Mouse (Mus musculus) kidney, postnatal 0 days (tissue): ENCODE measurements around the gene Rtel1. TPM values are rescaled to one million over a fixed set of nuclear protein-coding genes. Genes with fewer than 3 reads are reported as not detected.

Experiments used
- ATAC-seq: fragments of 200-750 bp; cut with Nextera tagmentation; replicated peaks from 2 replicates; pipeline ENCODE4 v1.8.0; 2017; ENCODE audit warnings: low read depth, moderate number of reproducible peaks, moderate TSS enrichment, moderate library complexity; ENCODE audit not compliant: low FRiP score
- DNase-seq: peaks from one replicate; pipeline ENCODE4 v3.0.0-alpha.2; 2016; ENCODE audit warnings: low spot score
- H3K27ac ChIP-seq: fragments of 300-500 bp; sonication (generic); 2 replicates; pipeline ENCODE4 v1.5.1; 2014; ENCODE audit warnings: mild to moderate bottlenecking
- H3K27me3 ChIP-seq: fragments of 300-500 bp; sonication (generic); 2 replicates; pipeline ENCODE4 v1.6.1; 2014; ENCODE audit warnings: low read length, mixed read lengths; ENCODE audit not compliant: insufficient read depth
- H3K36me3 ChIP-seq: fragments of 300-500 bp; sonication (generic); 2 replicates; pipeline ENCODE4 v1.6.1; 2014; ENCODE audit warnings: low read length, mixed read lengths; ENCODE audit not compliant: insufficient read depth
- H3K4me1 ChIP-seq: fragments of 300-500 bp; sonication (generic); replicated peaks from 2 replicates; pipeline ENCODE4 v1.6.1; 2014; ENCODE audit warnings: antibody characterized with exemption, low read length, mixed read lengths; ENCODE audit not compliant: insufficient read depth
- H3K4me2 ChIP-seq: fragments of 300-500 bp; sonication (generic); 2 replicates; pipeline ENCODE4 v1.6.1; 2014; ENCODE audit warnings: mild to moderate bottlenecking, low read length, moderate library complexity, mixed read lengths
- H3K4me3 ChIP-seq: fragments of 300-500 bp; sonication (generic); replicated peaks from 2 replicates; pipeline ENCODE4 v1.5.1; 2014; ENCODE audit warnings: low read depth, low read length
- H3K9ac ChIP-seq: fragments of 300-500 bp; sonication (generic); 2 replicates; pipeline ENCODE4 v1.6.1; 2014; ENCODE audit warnings: low read depth, low read length
- H3K9me3 ChIP-seq: fragments of 300-500 bp; sonication (generic); replicated peaks from 2 replicates; pipeline ENCODE4 v1.6.1; 2016; ENCODE audit warnings: low read length, inconsistent platforms, mixed read lengths
- CTCF ChIP-seq: IDR thresholded peaks from 2 replicates; pipeline ENCODE4 v1.5.1; 2016; ENCODE audit warnings: antibody characterized with exemption, low read depth, mild to moderate bottlenecking, moderate library complexity
- whole genome bisulfite sequencing: fragments of 180-500 bp; shearing (Covaris S2); extraction: QIAGEN DNeasy Blood & Tissue Kit; methylation state at CpG from one replicate; pipeline ENCODE4 v1.1.7; 2014; 5-methylcytosine and 5-hydroxymethylcytosine counted together
- polyA plus RNA-seq: library from polyadenylated mRNA; unstranded; fragments of >200 nt; fragmentation: Nextera tagmentation; extraction: Ambion mirVana; gene quantifications from 2 replicates; pipeline ENCODE4 v1.2.1, GENCODE M21; 2015

Gene Rtel1
- polyA plus RNA-seq, 1 experiment from 2014 or later, result 16.8 TPM

DNA sequence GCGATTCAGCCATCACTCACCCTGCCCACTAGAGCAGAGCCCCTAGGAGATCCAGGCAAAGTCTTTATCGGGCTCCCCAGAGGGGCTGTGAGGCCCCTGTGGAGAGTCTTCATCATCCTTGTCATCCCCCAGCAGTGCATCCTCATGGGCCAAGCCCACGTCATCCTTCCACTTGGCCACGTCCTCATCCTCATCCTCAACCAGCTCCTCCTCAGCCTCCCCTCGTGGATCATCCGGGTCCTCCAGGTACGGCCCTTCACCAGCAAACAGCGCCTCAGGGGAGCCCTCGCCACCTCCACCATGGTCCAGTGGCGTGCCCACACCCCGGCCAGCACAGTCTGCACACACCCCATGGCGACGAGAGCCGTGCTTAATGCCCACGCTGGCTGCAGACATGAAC is 71.5 kb downstream of the Rtel1 start:
- Histone ChIP-seq H3K4me2 (no peak overlapping the region), H3K9ac (no peak overlapping the region), H3K9me3 (no peaks in the 10 kb centered on the region), H3K4me3 (no peak overlapping the region), H3K4me1 (no peaks in the 10 kb centered on the region), H3K36me3 (peaks cover 25% of the 10 kb centered on the region; the same call in 1 of the 2 replicates), H3K27ac (no peak overlapping the region), H3K27me3 (no peaks in the 10 kb centered on the region)
- WGBS, result 90% methylated on average over 15 of the region's 15 CpGs
- no peak for ATAC-seq
- no peak for TF ChIP-seq CTCF
- DNase-seq, result no peak

DNA sequence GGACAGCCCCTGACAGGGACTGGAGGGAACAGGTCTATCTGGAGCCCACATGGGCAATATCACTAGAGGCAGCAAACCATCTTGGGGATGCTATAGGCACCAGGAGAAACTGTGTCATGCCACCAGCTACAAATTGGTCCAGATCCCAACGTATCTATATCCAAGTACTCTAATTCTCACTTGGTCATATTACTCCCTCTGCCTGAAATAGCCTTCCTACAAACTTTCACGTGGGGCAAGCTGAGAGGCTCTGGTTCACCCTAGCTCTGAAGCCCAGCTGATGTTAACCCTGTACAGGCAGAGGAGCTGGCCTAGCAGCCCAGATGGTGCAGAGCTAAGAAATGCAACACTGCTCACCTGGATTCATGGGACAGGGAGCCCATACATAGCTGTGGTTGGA is 72.0 kb downstream of the Rtel1 start:
- WGBS, result 63% methylated on average over 2 of the region's 2 CpGs
- Histone ChIP-seq H3K27me3 (no peaks in the 10 kb centered on the region), H3K36me3 (peaks cover 20% of the 10 kb centered on the region; the same call in 1 of the 2 replicates), H3K9me3 (no peaks in the 10 kb centered on the region), H3K4me2 (no peak overlapping the region), H3K27ac (no peak overlapping the region), H3K4me1 (no peaks in the 10 kb centered on the region), H3K4me3 (no peak overlapping the region), H3K9ac (no peak overlapping the region)
- TF ChIP-seq CTCF, result no peak
- DNase-seq, result no peak
- no peak for ATAC-seq

DNA sequence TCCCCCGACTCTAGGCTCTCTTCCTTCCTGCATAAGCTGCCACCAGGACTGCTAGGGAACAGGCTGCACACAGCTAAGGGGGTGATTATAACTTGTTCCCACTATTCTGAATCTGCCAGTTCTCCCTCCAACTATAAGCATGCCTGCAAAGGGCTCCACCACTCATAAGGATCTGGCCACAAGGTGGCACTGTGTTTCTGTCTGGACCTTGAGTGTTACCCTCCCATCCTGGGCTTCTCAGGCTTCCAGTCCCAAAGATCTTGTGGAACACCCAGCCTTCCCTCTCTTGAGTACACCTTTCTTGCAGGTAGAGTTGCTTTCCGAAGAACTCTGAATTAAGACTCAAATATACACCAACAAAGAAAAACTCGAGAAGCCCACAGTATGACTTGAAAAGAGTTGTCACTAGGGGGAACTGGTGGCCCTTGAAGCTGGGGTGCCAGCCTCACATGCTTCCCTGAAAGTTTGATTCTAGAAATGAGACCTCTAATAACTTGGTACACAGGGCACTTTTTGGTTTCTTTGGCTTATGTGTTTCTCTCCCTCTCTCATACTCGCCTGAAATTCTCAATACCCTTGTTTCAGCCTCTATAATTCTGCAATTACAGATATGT is 73.2 kb downstream of the Rtel1 start:
- WGBS, result 36% methylated on average over 4 of the region's 4 CpGs
- H3K27me3 ChIP-seq, result no peaks in the 10 kb centered on the region
- H3K4me1 ChIP-seq, result no peaks in the 10 kb centered on the region
- H3K9ac ChIP-seq, result no peak overlapping the region
- H3K36me3 ChIP-seq, result peaks cover 17% of the 10 kb centered on the region; the same call in 1 of the 2 replicates
- peak; percentile 94 for TF ChIP-seq CTCF
- no peak overlapping the region for H3K4me3 ChIP-seq
- H3K27ac ChIP-seq, result no peak overlapping the region
- no peak overlapping the region for H3K4me2 ChIP-seq
- H3K9me3 ChIP-seq, result no peaks in the 10 kb centered on the region
- DNase-seq (peak; percentile 92), ATAC-seq (peak; percentile 62)

DNA sequence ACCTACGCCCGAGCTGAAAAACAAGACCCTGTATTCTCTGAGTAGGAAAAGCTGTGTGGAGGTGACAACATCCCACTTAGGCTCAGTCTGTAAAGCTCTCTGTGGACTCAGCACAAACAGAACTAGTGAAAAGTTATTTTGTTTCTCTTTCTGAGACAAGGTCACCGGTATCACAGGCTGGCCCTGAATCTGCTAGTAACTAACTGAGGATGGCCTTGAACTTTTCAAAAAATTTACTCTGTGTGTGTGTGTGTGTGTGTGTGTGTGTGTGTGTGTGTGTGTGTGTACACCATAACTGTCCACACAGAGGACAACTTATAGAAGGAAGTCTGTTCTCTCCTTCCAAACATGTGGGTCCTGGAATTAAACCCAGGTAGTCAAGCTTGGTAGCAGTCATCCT is 74.5 kb downstream of the Rtel1 start:
- Histone ChIP-seq H3K27me3 (no peaks in the 10 kb centered on the region), H3K4me1 (no peaks in the 10 kb centered on the region), H3K9ac (no peak overlapping the region), H3K4me3 (no peak overlapping the region), H3K4me2 (no peak overlapping the region), H3K27ac (no peak overlapping the region), H3K36me3 (peaks cover 17% of the 10 kb centered on the region; the same call in 1 of the 2 replicates), H3K9me3 (no peaks in the 10 kb centered on the region)
- WGBS, result 93% methylated on average over 3 of the region's 3 CpGs
- DNase-seq, result no peak
- no peak for TF ChIP-seq CTCF
- no peak for ATAC-seq

DNA sequence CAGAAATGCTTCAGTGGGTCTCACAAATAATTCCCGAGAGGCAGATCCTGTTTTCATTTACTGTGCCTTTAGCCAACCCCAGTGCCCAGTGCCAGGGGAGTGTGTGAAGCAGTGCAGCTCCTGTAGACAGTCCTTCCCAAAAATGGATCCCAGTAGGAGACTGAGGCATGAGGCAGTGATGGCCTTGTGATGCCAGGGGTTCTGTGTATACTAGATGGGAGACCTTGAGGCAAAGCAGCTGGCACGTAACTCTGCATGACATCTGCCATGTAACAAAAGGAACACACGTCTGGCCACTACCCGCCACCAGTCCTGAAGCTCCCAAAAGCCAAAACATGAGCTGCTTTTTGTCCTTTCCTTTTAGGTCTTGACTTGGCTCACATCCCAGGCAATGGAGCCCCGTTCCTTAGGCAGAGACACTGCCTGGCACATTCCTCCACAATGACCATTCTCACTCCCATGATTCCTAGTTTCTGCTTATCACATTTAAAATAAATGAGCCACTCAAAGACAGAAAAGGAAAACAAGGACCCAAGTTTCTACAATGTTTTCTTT is 77.7 kb downstream of the Rtel1 start:
- no peaks in the 10 kb centered on the region for H3K27me3 ChIP-seq
- ATAC-seq (no peak), DNase-seq (no peak)
- no peaks in the 10 kb centered on the region for H3K9me3 ChIP-seq
- H3K4me2 ChIP-seq, result no peak overlapping the region
- no peak overlapping the region for H3K27ac ChIP-seq
- TF ChIP-seq CTCF, result no peak
- WGBS, result 67% methylated on average over 5 of the region's 5 CpGs
- no peak overlapping the region for H3K4me3 ChIP-seq
- H3K9ac ChIP-seq, result no peak overlapping the region
- 0 out of 2 replicates have a peak, but pooled peaks cover 4% of the 10 kb centered on the region for H3K36me3 ChIP-seq
- H3K4me1 ChIP-seq, result no peaks in the 10 kb centered on the region

DNA sequence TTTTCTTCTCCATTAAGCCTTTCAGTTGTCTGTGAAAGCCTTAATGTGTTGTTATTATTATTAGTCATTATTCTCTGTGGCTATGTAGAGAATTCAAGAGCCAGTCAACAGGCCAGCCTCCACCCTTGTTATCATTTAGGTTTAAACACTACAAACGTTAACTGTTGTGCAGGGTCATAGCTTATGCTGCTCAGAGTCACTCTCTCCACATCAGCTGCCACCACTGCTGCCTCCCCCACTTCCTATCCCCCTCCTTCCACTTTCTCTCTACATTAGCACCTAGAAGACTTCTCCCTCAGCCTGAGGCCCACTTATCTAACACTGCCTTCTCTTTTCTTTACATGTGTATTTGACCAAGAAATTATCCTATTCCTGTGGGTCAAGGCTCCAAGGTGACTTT is 82.0 kb downstream of the Rtel1 start:
- DNase-seq, result no peak
- no peaks in the 10 kb centered on the region for H3K9me3 ChIP-seq
- no peak for TF ChIP-seq CTCF
- H3K4me2 ChIP-seq, result no peak overlapping the region
- no peak overlapping the region for H3K9ac ChIP-seq
- H3K4me1 ChIP-seq, result no peaks in the 10 kb centered on the region
- H3K4me3 ChIP-seq, result no peak overlapping the region
- no peaks in the 10 kb centered on the region for H3K27me3 ChIP-seq
- no peak overlapping the region for H3K27ac ChIP-seq
- H3K36me3 ChIP-seq, result no peaks in the 10 kb centered on the region
- ATAC-seq, result no peak
- 7% methylated on average over 1 of the region's 1 CpGs for WGBS

DNA sequence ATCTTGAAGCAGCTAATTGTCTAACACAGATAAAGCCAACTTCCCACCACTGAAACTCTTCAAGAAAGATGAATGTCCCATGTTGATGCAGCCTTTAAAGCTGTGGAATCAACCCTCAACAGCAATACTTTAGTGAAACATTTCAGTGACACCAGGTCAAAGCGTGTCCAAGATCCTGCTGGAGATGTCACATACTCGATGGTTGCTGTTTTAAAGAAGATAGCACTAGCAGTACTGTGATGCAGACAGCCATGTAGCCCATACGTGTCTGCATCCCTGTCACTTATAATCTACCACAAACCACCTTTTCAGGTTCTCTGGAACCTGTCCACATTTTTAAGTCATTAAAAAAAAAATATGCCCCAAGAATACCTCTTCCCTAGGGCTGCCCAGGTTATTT is 84.2 kb downstream of the Rtel1 start:
- H3K27me3 ChIP-seq, result no peaks in the 10 kb centered on the region
- ATAC-seq (no peak), DNase-seq (no peak)
- no peak overlapping the region for H3K27ac ChIP-seq
- H3K9me3 ChIP-seq, result no peaks in the 10 kb centered on the region
- peaks cover 4% of the 10 kb centered on the region; the same call in 1 of the 2 replicates for H3K36me3 ChIP-seq
- no peak for TF ChIP-seq CTCF
- no peak overlapping the region for H3K9ac ChIP-seq
- H3K4me3 ChIP-seq, result no peak overlapping the region
- 91% methylated on average over 3 of the region's 3 CpGs for WGBS
- H3K4me2 ChIP-seq, result no peak overlapping the region
- no peaks in the 10 kb centered on the region for H3K4me1 ChIP-seq

Other genes with a start within 250 kb of the Rtel1 start
- gene Kcnq2, start 184.4 kb upstream of the Rtel1 start, polyA plus RNA-seq, result 0.17 TPM in 1 of 2 replicates, not detected in the other
- 0.05 TPM in 1 of 2 replicates, not detected in the other for gene Eef1a2, start 162.7 kb upstream of the Rtel1 start, polyA plus RNA-seq
- 262 and 278 TPM in 2 replicates for gene Ppdpf, start 132.5 kb upstream of the Rtel1 start, polyA plus RNA-seq
- not detected in 2 replicates for gene Ptk6, start 117.0 kb upstream of the Rtel1 start, polyA plus RNA-seq
- 0.14 and 0.26 TPM in 2 replicates for gene Srms, start 106.6 kb upstream of the Rtel1 start, polyA plus RNA-seq
- gene Fndc11, start 99.7 kb upstream of the Rtel1 start, polyA plus RNA-seq, result 0.27 and 0.55 TPM in 2 replicates
- 1.4 and 1.5 TPM in 2 replicates for gene Helz2, start 77.7 kb upstream of the Rtel1 start, polyA plus RNA-seq
- 8.1 and 9.8 TPM in 2 replicates for gene Gmeb2, start 31.7 kb upstream of the Rtel1 start, polyA plus RNA-seq
- gene Stmn3, start 5.2 kb upstream of the Rtel1 start, polyA plus RNA-seq, result 0.24 and 0.66 TPM in 2 replicates
- gene Zgpat, start 45.2 kb downstream of the Rtel1 start, polyA plus RNA-seq, result 32.2 and 33.1 TPM in 2 replicates
- 47.5 and 48.7 TPM in 2 replicates for gene Arfrp1, start 45.7 kb downstream of the Rtel1 start, polyA plus RNA-seq
- gene Lime1, start 60.3 kb downstream of the Rtel1 start, polyA plus RNA-seq, result 14.7 TPM in 2 replicates
- 15.6 and 17.8 TPM in 2 replicates for gene Zbtb46, start 139.7 kb downstream of the Rtel1 start, polyA plus RNA-seq
- 0.12 and 0.17 TPM in 2 replicates for gene Abhd16b, start 173.5 kb downstream of the Rtel1 start, polyA plus RNA-seq
- gene Tpd52l2, start 177.4 kb downstream of the Rtel1 start, polyA plus RNA-seq, result 140 and 144 TPM in 2 replicates
- gene Dnajc5, start 200.7 kb downstream of the Rtel1 start, polyA plus RNA-seq, result 70.5 and 79.5 TPM in 2 replicates